Mouse (Mus musculus) megakaryocyte-erythroid progenitor cell, adult 5-6 weeks (primary cell): ENCODE measurements around the gene Lgals1. TPM values are rescaled to one million over a fixed set of nuclear protein-coding genes. Genes with fewer than 3 reads are reported as not detected.
"Not testable (repeated sequence)": the region's sequence is repeated elsewhere in the genome, so short reads cannot be mapped to it uniquely, and the experiment has no call there.

Experiments
- ATAC-seq: replicated peaks from 2 replicates; pipeline ENCODE4 v1.8.0; 2016; ENCODE audit warnings: mild to moderate bottlenecking, inconsistent platforms; ENCODE audit not compliant: severe bottlenecking, poor library complexity, low FRiP score, low TSS enrichment
- total RNA-seq, 2 experiments: library from RNA; stranded (forward) in 1 of 2; stranded (reverse) in 1 of 2; fragments of 200-1000, 215-1000 nt in 1 of 2; fragments of >200 nt in 1 of 2; fragmentation: Nextera tagmentation in 1 of 2; gene quantifications; 2 replicates each; pipeline ENCODE4 v1.2.3; 2014 to 2017

The Lgals1 gene
- total RNA-seq (2014; fragmentation: Nextera tagmentation) (54.9 and 83.9 TPM in 2 replicates), total RNA-seq (2017) (91.1 and 98.2 TPM in 2 replicates)

DNA sequence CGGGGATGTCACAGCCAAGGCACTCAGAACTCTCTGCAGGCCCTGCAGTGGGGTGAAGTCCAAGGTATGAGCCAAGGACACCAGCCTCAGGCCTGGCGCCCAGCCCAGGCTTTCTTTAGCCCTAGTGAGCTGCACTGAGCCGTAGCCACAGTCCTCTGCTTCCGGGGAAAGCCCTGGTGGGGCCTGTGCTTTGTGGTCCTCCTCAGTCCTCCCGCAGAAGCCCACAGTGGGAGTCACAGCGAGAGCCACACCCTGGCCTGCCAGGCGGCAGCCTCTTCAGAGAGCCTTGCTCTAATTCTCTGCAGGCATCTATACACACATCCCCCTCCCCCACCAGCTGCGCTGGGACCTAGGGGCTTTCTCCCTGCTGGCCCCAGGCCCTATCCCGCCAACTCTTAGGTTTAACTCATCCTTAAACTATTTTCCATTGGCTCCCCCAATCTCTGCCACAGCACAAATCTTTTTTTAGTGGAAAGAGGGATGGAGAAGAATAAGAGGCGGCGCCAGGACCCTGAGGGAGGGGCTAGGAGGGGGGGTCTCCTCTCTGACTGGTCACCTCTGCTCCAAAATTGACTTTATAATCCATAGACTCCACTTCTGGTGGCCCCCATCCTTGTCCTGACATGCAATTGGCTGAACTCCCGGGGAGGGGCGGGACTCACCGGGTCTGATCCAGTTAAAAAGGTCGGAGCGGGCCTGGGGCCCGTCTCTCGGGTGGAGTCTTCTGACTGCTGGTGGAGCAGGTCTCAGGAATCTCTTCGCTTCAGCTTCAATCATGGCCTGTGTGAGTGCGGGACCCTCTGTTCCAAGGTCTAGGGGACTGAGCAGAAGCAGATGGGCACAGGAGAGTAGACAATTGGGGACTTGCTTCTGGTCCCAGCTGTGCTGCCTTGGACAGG is at the start of gene Lgals1:
Gene Lgals1, plus strand, starts transcription at position 705 of the 899 bp plus-strand sequence.
- 0 out of 2 replicates have a peak, but pooled peaks have one; percentile 7 for ATAC-seq

- ATAC-seq: peak; percentile 53
These were observed 49.3 kb upstream of the Lgals1 start, which contains the start of gene Gga1 for GRCm38 (mm10) chr15:78876991-78877809. Gga1 (plus strand) TSS chr15:78877190.

- ATAC-seq: no peak
These were observed 48.6 kb upstream of the Lgals1 start for GRCm38 (mm10) chr15:78877810-78878390.

GRCm38 (mm10) chr15:78878792-78879516 is 47.6 kb upstream of the Lgals1 start:
- not testable (repeated sequence) for ATAC-seq

- ATAC-seq: no peak
These were observed 46.1 kb upstream of the Lgals1 start for GRCm38 (mm10) chr15:78880432-78880831.

- no peak for ATAC-seq
These were observed 44.7 kb upstream of the Lgals1 start for GRCm38 (mm10) chr15:78881828-78882227.

GRCm38 (mm10) chr15:78889401-78889853 is 37.1 kb upstream of the Lgals1 start:
- no peak for ATAC-seq

DNA sequence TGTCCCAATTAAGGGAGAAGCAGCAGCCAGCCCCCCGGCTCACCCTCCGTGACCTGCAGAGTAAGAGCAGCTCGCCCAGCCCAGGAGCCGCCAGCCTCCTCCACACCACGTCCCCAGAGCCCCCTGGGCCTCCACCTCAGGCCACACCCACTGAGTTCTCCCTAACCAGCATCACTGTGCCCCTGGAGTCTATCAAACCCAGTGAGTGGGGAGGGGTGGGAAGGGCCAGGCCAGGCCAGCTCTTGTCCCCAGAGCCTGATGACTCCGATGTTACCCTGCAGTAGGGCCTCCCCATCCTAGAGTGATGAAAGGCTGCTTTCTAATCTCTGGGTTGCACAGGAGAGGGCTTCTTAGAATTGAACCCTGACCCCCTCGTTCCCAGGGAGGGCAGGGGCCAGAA is 34.1 kb upstream of the Lgals1 start:
- no peak for ATAC-seq

GRCm38 (mm10) chr15:78894726-78895125 is 31.8 kb upstream of the Lgals1 start:
- no peak for ATAC-seq

DNA sequence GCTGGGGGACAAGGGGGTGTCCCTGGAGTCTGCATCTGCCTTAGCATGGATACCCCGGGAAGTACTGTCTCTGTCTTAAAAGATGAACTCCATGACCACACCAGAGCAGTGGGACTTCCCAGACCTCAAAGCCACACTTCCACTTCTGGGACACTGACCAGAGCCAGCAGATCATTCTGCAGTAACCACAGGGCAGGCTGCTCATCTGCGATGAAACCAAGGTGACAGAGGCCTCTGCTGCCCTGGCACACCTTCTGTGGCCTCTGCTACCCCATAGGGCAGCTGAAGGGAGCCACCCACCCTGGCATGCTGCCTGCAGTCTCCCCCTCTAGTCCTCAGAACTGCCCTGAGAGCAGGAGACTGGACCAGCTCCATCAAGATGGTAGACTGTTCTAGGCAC is 30.8 kb upstream of the Lgals1 start:
- ATAC-seq: no peak

- no peak for ATAC-seq
These were observed 30.4 kb upstream of the Lgals1 start for GRCm38 (mm10) chr15:78896149-78896548.

GRCm38 (mm10) chr15:78897488-78897887 is 29.0 kb upstream of the Lgals1 start:
- peak; percentile 48 for ATAC-seq

GRCm38 (mm10) chr15:78898507-78899001 is 28.0 kb upstream of the Lgals1 start:
- no peak for ATAC-seq

DNA sequence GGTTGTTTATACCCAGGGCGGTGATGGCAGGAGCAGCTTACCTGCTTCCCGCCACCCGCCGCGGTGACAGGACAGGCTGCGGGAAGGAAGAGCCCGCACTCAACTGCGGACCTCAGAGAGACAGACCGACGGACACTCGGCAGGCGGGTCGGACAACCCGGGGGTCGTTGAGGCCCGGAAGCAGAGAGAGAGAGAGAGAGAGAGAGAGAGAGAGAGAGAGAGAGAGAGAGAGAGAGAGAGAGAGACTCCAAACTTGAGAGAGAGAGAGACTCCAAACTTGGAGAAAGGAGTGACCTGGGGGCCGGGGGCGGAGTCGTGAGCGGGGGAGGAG is 27.2 kb upstream of the Lgals1 start, which contains the start of gene Gm49510:
Gene Gm49510, plus strand, starts transcription at position 259 of the 331 bp plus-strand sequence.
- ATAC-seq: no peak

- peak; percentile 35 for ATAC-seq
These were observed 26.6 kb upstream of the Lgals1 start, which contains the start of gene Sh3bp1 for GRCm38 (mm10) chr15:78899740-78900584. Sh3bp1 (plus strand) TSS chr15:78899768.

GRCm38 (mm10) chr15:78900585-78901421 is 25.7 kb upstream of the Lgals1 start:
- ATAC-seq: no peak

- no peak for ATAC-seq
These were observed 25.1 kb upstream of the Lgals1 start for GRCm38 (mm10) chr15:78901422-78901789.
